Mouse (Mus musculus) brain, embryonic 14.5 days (tissue): ENCODE data around the gene Rbm5.

Experiments
- CTCF ChIP-seq: fragments of 200-500 bp; IDR thresholded peaks from 2 replicates; pipeline ENCODE4 v1.5.1; 2012; ENCODE audit warnings: inconsistent platforms, mild to moderate bottlenecking, moderate library complexity, borderline replicate concordance; ENCODE audit not compliant: insufficient read depth, insufficient read length; ENCODE audit errors: extremely low read depth
- POLR2A ChIP-seq: fragments of 200-500 bp; IDR thresholded peaks from 2 replicates; pipeline ENCODE4 v1.6.1; 2012; ENCODE audit warnings: mild to moderate bottlenecking, inconsistent platforms, borderline replicate concordance; ENCODE audit not compliant: poor library complexity, insufficient read depth, insufficient read length, severe bottlenecking; ENCODE audit errors: extremely low read depth

- TF ChIP-seq POLR2A (no peak), CTCF (no peak)
These were observed 46.8 kb downstream of the Rbm5 start for GRCm38 (mm10) chr9:107723794-107724531.
